In genomic region chr14:29530516-29530915, GRCm38 (mm10) we compare ENCODE assay signal across 15 mouse cellular contexts.
"Had no signal": no experiment of that assay in that cellular context is flagged by ENCODE, and none has a peak within 500 bp of the region (broad histone marks: within the 10 kb centered on the region; RNA-seq: fewer than 3 reads in every experiment).

No protein-coding gene starts in this region.

- ATAC-seq: midbrain, embryonic 13.5 days; midbrain, embryonic 15.5 days had no signal

- H3K9me3 ChIP-seq: midbrain, embryonic 13.5 days; midbrain, embryonic 15.5 days; neural tube, embryonic 12.5 days; stomach, embryonic 15.5 days had no signal

- H3K36me3 ChIP-seq: midbrain, embryonic 13.5 days; midbrain, embryonic 15.5 days; neural tube, embryonic 12.5 days; stomach, embryonic 15.5 days had no signal

- DNase-seq: lung, adult 18-20 months; lung, embryonic 14.5 days; lung, postnatal 10 days; lung, postnatal 4 days; right cerebral cortex, postnatal 14 days; thymus, adult 2 months; thymus, postnatal 25 days; thymus, postnatal 4 days had no signal

- H3K4me2 ChIP-seq: lung, embryonic 14.5 days; midbrain, embryonic 11.5 days; midbrain, embryonic 13.5 days; midbrain, embryonic 15.5 days; neural tube, embryonic 12.5 days; stomach, embryonic 15.5 days had no signal

- H3K9ac ChIP-seq: lung, embryonic 14.5 days; midbrain, embryonic 13.5 days; midbrain, embryonic 15.5 days; neural tube, embryonic 12.5 days; stomach, embryonic 15.5 days had no signal

- H3K4me1 ChIP-seq: megakaryocyte, embryonic 14.5 days; neural tube, embryonic 12.5 days; stomach, embryonic 15.5 days had no signal

- H3K4me3 ChIP-seq: megakaryocyte, embryonic 14.5 days; midbrain, embryonic 13.5 days; midbrain, embryonic 15.5 days; neural tube, embryonic 12.5 days; stomach, embryonic 15.5 days had no signal

- H3K27ac ChIP-seq: midbrain, embryonic 13.5 days; midbrain, embryonic 15.5 days; neural tube, embryonic 12.5 days; stomach, embryonic 15.5 days; stomach, postnatal 0 days had no signal

- H3K27me3 ChIP-seq: megakaryocyte, embryonic 14.5 days; midbrain, embryonic 13.5 days; midbrain, embryonic 15.5 days; neural tube, embryonic 12.5 days; stomach, embryonic 15.5 days had no signal
